Mouse (Mus musculus) testis, adult 2 months (tissue): Measurements from ENCODE around the gene Oaz3.

Source experiments
- CTCF ChIP-seq: fragments of 200-500 bp; IDR thresholded peaks from 2 replicates; pipeline ENCODE4 v1.5.1; 2012; ENCODE audit warnings: low read depth, mild to moderate bottlenecking, inconsistent platforms, low read length, moderate library complexity; ENCODE audit not compliant: control insufficient read depth, insufficient read depth, insufficient replicate concordance
- POLR2A ChIP-seq: fragments of 200-500 bp; IDR thresholded peaks from 2 replicates; pipeline ENCODE4 v1.6.1; 2012; ENCODE audit warnings: low read depth, mild to moderate bottlenecking, inconsistent platforms, low read length, moderate library complexity; ENCODE audit not compliant: control insufficient read depth

DNA sequence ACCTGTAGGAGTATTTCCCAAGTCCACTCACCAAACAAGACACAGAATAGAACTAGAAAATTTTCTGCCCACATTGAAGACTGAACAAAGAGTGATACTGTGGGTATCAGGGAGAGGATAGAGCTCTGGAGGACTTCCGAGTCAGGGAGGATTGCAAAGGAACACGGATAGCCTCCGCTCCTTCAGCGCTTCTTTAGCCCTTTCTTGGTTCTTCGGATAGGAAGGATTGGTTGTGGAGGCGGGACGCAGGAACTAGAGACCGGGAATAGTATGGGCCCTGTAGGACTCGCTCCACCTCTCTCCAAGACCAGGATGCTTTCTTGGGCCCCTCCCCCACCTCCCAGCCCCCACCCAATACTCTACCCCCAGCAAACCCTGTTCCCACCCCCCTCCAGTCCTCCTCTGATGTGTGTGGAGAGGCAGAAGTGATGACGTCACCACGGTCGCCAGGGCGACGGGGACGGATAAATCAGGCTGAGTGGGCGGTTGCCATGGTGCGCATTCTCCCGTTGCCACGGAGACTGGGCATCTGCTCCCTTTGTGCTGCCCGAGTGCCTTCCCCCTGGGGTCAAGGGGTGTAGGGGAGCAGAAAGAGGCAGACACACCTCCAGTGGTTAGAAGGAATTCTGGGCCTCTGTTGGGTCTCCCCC lies 40.2 kb upstream of the Oaz3 start:
- TF ChIP-seq POLR2A (peak; percentile 82; the same call in 1 of the 2 replicates), CTCF (no peak)
